Mouse (Mus musculus): ENCODE data around the gene Ppm1l. TPM values are rescaled to one million over a fixed set of nuclear protein-coding genes. Genes with fewer than 3 reads are reported as not detected.
"Not testable (repeated sequence)": the region's sequence is repeated elsewhere in the genome, so short reads cannot be mapped to it uniquely, and the experiment has no call there.

Gene Ppm1l
- polyA plus RNA-seq, 1 experiment: 1.4 TPM

- Histone ChIP-seq H3K27ac (ENCODE audit: insufficient read depth, low read length) (no peak overlapping the region), H3K36me3 (ENCODE audit: control insufficient read depth, insufficient read depth, low read length) (no peaks in the 10 kb centered on the region), H3K4me3 (ENCODE audit: extremely low read depth, insufficient read depth, insufficient read length) (no peak overlapping the region), H3K27me3 (ENCODE audit: control insufficient read depth, insufficient read depth, low read length) (no peaks in the 10 kb centered on the region), H3K4me1 (ENCODE audit: control insufficient read depth, insufficient read depth, insufficient read length) (no peaks in the 10 kb centered on the region; the same call in 1 of the 2 replicates)
- no peak for DNase-seq (ENCODE audit: low read depth in 1 of 2, low spot score in 2 of 2)
- TF ChIP-seq CTCF (IDR thresholded peaks at IDR 0.05; ENCODE audit: extremely low read depth, insufficient read depth, insufficient read length, insufficient replicate concordance) (no peak), POLR2A (IDR thresholded peaks at IDR 0.05; ENCODE audit: low read depth, low read length) (no peak)
- WGBS: 94% methylated on average over 5 of the region's 5 CpGs
Measured at GRCm38 (mm10) chr3:69561686-69562085, 245.0 kb downstream of the Ppm1l start.

- Histone ChIP-seq H3K27ac (ENCODE audit: insufficient read depth, low read length) (no peak overlapping the region), H3K4me3 (ENCODE audit: extremely low read depth, insufficient read depth, insufficient read length) (no peak overlapping the region), H3K27me3 (ENCODE audit: control insufficient read depth, insufficient read depth, low read length) (no peaks in the 10 kb centered on the region), H3K36me3 (ENCODE audit: control insufficient read depth, insufficient read depth, low read length) (no peaks in the 10 kb centered on the region), H3K4me1 (ENCODE audit: control insufficient read depth, insufficient read depth, insufficient read length) (no peaks in the 10 kb centered on the region; the same call in 1 of the 2 replicates)
- no peak for TF ChIP-seq CTCF (IDR thresholded peaks at IDR 0.05; ENCODE audit: extremely low read depth, insufficient read depth, insufficient read length, insufficient replicate concordance)
- TF ChIP-seq POLR2A (IDR thresholded peaks at IDR 0.05; ENCODE audit: low read depth, low read length): no peak
- 95% methylated on average over 6 of the region's 6 CpGs for WGBS
- no peak for DNase-seq (ENCODE audit: low read depth in 1 of 2, low spot score in 2 of 2)
Measured at GRCm38 (mm10) chr3:69563406-69563805, 246.7 kb downstream of the Ppm1l start.

GRCm38 (mm10) chr3:69565586-69565985 is 248.9 kb downstream of the Ppm1l start:
- H3K27me3 ChIP-seq (ENCODE audit: control insufficient read depth, insufficient read depth, low read length); H3K27ac ChIP-seq (ENCODE audit: insufficient read depth, low read length); H3K4me3 ChIP-seq (ENCODE audit: extremely low read depth, insufficient read depth, insufficient read length); H3K36me3 ChIP-seq (ENCODE audit: control insufficient read depth, insufficient read depth, low read length); H3K4me1 ChIP-seq (ENCODE audit: control insufficient read depth, insufficient read depth, insufficient read length); DNase-seq (ENCODE audit: low read depth in 1 of 2, low spot score in 2 of 2): not testable (repeated sequence)
- 83% methylated on average over 1 of the region's 1 CpGs for WGBS

- no peak for TF ChIP-seq POLR2A (IDR thresholded peaks at IDR 0.05; ENCODE audit: low read depth, low read length)
- no peak for TF ChIP-seq CTCF (IDR thresholded peaks at IDR 0.05; ENCODE audit: extremely low read depth, insufficient read depth, insufficient read length, insufficient replicate concordance)
Measured at GRCm38 (mm10) chr3:69572561-69572960, 255.9 kb downstream of the Ppm1l start.

GRCm38 (mm10) chr3:69575577-69575976 is 258.9 kb downstream of the Ppm1l start:
- Histone ChIP-seq H3K27me3 (ENCODE audit: control insufficient read depth, insufficient read depth, low read length) (no peaks in the 10 kb centered on the region), H3K4me1 (ENCODE audit: control insufficient read depth, insufficient read depth, insufficient read length) (no peaks in the 10 kb centered on the region), H3K27ac (ENCODE audit: insufficient read depth, low read length) (no peak overlapping the region), H3K4me3 (ENCODE audit: extremely low read depth, insufficient read depth, insufficient read length) (no peak overlapping the region), H3K36me3 (ENCODE audit: control insufficient read depth, insufficient read depth, low read length) (no peaks in the 10 kb centered on the region)
- DNase-seq (ENCODE audit: low read depth in 1 of 2, low spot score in 2 of 2): no peak
- TF ChIP-seq CTCF (IDR thresholded peaks at IDR 0.05; ENCODE audit: extremely low read depth, insufficient read depth, insufficient read length, insufficient replicate concordance) (no peak), POLR2A (IDR thresholded peaks at IDR 0.05; ENCODE audit: low read depth, low read length) (no peak)
- WGBS: 92% methylated on average over 11 of the region's 11 CpGs

More at GRCm38 (mm10) chr3:69572561-69572960, 255.9 kb downstream of the Ppm1l start:
- H3K4me1 ChIP-seq (ENCODE audit: control insufficient read depth, insufficient read depth, insufficient read length): no peaks in the 10 kb centered on the region
- DNase-seq (ENCODE audit: low read depth in 1 of 2, low spot score in 2 of 2): no peak
- no peaks in the 10 kb centered on the region for H3K27me3 ChIP-seq (ENCODE audit: control insufficient read depth, insufficient read depth, low read length)
- no peak overlapping the region for H3K27ac ChIP-seq (ENCODE audit: insufficient read depth, low read length)
- H3K4me3 ChIP-seq (ENCODE audit: extremely low read depth, insufficient read depth, insufficient read length): no peak overlapping the region
- no peaks in the 10 kb centered on the region for H3K36me3 ChIP-seq (ENCODE audit: control insufficient read depth, insufficient read depth, low read length)
- 86% methylated on average over 5 of the region's 5 CpGs for WGBS

GRCm38 (mm10) chr3:69576715-69577114 is 260.1 kb downstream of the Ppm1l start:
- Histone ChIP-seq H3K4me3 (ENCODE audit: extremely low read depth, insufficient read depth, insufficient read length) (no peak overlapping the region), H3K36me3 (ENCODE audit: control insufficient read depth, insufficient read depth, low read length) (no peaks in the 10 kb centered on the region), H3K27ac (ENCODE audit: insufficient read depth, low read length) (no peak overlapping the region), H3K27me3 (ENCODE audit: control insufficient read depth, insufficient read depth, low read length) (no peaks in the 10 kb centered on the region), H3K4me1 (ENCODE audit: control insufficient read depth, insufficient read depth, insufficient read length) (no peaks in the 10 kb centered on the region)
- WGBS: 40% methylated on average over 3 of the region's 3 CpGs
- DNase-seq (ENCODE audit: low read depth in 1 of 2, low spot score in 2 of 2): no peak
- TF ChIP-seq CTCF (IDR thresholded peaks at IDR 0.05; ENCODE audit: extremely low read depth, insufficient read depth, insufficient read length, insufficient replicate concordance) (no peak), POLR2A (IDR thresholded peaks at IDR 0.05; ENCODE audit: low read depth, low read length) (no peak)

- no peak for TF ChIP-seq CTCF (IDR thresholded peaks at IDR 0.05; ENCODE audit: extremely low read depth, insufficient read depth, insufficient read length, insufficient replicate concordance)
- TF ChIP-seq POLR2A (IDR thresholded peaks at IDR 0.05; ENCODE audit: low read depth, low read length): no peak
- Histone ChIP-seq H3K4me3 (ENCODE audit: extremely low read depth, insufficient read depth, insufficient read length) (no peak overlapping the region), H3K27me3 (ENCODE audit: control insufficient read depth, insufficient read depth, low read length) (no peaks in the 10 kb centered on the region), H3K4me1 (ENCODE audit: control insufficient read depth, insufficient read depth, insufficient read length) (no peaks in the 10 kb centered on the region), H3K36me3 (ENCODE audit: control insufficient read depth, insufficient read depth, low read length) (no peaks in the 10 kb centered on the region), H3K27ac (ENCODE audit: insufficient read depth, low read length) (no peak overlapping the region)
- WGBS: 92% methylated on average over 1 of the region's 1 CpGs
- no peak for DNase-seq (ENCODE audit: low read depth in 1 of 2, low spot score in 2 of 2)
Measured at GRCm38 (mm10) chr3:69578791-69579190, 262.1 kb downstream of the Ppm1l start.

Data from spleen, adult 2 months (tissue).